Mouse (Mus musculus) lung, postnatal 4 days (tissue): ENCODE results near the gene 4921524J17Rik.

Experiments used
- DNase-seq, 2 experiments: peaks; one replicate each; pipeline ENCODE4 v3.0.0; 2021

Gene 4921524J17Rik

DNA sequence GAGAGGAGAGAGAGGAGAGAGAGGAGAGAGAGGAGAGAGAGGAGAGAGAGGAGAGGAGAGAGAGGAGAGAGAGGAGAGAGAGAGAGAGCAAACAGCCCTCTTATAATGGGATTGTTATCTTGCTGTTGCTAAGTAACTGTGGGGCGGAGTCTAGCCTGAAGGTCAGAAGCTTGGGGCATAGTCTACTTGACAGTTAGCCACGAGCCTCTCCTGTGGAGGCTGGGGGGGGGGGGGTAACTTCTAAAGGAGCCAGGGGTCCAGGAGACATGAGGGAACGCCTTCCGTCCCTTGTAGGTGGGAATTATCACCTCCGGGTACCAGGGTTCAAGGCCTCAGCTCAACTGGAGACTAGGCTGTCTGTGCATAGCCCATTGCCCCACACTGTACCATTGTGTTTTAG lies 3.1 kb upstream of the 4921524J17Rik start:
- DNase-seq: no peak

DNA sequence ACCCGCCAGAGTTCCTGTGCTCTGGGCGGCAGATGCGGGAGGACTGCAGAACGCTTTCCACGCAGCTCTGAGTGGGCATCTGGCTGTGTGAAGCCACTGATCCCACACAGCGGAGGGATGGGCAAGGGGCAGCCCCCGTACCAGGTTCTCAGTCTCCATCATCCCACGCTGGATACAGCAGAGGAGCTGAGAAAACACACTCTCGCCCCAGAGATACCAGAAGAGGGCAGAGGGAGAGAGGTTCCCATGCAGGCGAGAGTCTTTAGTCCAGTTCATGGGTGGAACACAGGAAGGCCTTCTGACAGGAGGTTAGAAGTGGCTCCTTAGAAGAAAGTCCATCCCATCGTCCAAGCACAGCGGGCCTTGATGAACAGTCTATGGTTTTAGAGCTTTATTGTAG lies 2.2 kb upstream of the 4921524J17Rik start:
- DNase-seq: no peak

DNA sequence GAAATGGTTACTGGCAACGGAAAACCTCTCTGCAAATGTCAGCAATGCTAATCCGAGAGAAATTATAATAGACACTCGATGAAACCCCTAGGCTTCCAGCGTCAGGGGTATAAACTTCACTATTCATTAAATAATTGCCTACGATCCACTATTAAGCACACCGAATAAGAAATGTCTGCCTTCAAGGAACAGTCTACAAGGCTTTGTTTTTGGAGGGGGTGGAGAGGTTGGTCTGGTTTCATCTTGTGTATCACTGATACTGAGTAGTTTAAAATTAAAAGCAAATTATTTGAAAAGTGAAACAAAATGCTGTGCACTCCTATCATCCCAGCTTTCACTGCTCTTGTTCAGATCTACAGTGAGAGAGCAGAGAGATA lies 372 bp upstream of the 4921524J17Rik start:
- DNase-seq: no peak

DNA sequence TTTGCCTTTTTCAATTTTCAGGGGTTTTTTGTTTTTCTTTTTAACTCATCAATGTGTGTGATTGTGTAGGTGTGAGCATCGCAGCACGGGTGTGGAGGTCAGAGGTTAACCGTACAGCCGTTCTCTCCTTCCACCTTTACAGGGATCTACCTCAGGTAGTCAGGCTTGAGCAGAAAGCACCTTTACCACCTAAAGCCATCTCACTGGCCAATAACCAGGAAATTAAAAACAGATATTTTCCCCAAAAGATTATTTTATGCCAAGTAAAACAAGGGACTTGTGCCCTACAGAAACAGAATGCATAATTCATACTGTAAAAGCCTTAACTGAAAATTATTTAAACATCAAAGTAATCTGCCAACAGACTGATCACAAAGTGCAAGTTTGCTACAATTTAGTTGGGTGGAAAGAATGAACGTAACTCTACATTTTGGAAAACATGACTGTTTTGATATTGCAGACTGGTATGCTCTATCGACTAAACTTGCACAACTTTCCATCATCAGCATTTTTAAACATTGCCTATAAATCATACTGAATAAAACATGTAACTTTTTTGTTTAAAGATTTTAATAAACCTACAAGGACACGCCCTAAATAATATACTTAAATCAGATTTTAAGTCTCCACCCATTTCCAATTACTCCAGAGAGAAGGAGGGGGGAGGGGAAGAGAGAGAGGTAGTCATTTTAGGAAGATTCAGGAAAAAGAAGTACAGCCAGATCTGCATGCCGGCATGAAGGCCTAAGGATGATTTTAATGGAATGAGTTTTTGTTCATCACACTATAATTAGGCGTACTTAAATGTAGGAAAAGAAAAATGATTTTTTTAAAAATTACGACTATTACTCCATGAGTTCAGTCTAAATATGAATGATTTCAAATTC lies 1.1 kb downstream of the 4921524J17Rik start:
- no peak for DNase-seq

DNA sequence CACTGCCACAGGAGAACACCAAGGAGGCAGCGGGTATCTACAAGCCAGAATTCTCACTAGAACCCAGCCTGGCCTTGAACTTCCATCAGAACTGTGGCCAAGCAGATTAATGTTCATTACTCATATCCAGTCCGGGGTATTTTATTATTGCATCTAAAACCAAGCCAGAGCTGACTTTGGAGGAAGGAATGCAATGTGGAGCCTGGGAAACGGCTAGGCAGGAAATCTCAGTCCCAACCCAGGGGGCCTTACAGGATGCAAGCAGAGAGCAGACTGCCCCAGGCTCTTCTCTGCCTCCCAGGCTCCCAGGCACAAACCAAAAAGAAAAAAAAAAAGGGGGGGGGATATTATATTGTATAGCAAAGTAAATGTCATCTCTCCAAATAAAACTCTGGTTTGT lies 1.8 kb downstream of the 4921524J17Rik start:
- peak; percentile 26 to 32 for DNase-seq

DNA sequence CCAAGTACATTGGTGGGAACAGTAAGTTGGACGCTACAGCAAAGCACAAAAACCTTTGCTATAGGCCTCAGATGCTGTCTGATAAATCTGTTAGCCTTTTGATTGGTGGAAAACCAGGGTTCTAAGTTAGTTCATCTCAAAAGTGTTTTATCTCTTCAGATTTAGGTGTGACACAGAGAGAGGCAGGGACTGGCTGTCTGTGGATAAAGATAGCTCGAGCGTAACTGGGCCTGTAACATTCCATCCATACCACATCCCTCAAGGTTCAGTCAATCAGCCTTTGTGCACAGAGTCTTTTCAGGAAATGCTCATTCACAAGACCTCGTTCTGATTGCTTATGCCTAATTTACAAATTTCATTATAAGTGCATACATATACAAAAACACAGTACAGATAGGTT lies 3.4 kb downstream of the 4921524J17Rik start:
- DNase-seq: no peak

DNA sequence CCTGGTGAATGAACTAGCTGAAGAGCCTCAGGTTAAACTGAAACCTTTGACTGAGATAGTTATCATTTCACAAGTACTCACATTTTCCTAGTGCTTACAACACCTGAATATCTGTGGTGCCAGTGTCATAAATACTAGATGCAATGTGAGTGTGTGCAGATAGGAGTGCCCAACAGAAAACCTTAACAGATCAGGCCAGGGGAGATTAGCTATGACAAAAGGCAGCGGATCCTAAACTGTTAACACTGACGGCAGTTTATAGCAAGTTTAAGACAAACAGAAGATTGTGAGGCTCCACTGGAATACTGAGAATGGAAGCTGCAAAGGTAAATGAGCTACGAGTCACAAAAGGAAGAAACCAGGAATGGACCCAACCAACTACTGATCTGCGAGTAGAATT lies 5.6 kb downstream of the 4921524J17Rik start:
- DNase-seq: no peak

DNA sequence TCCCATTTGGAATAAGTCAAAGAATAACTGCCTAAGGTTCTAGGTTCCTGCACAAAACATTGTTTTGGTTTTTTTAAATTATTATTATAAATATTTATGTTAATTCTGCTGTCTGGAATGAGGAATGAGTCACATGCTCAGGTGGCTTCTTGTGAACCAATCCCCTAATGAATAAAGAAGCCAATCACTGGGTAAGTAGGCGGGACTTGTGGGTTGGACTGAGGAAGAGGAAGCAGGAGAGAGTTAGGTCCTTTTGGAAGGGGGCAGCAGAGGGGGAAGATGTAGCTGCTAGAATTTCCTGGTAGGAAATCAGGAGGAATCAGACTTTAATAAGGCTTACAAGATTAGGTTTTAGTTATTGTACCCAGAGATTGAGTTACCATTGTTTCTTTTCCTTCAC lies 11.3 kb downstream of the 4921524J17Rik start:
- no peak for DNase-seq

DNA sequence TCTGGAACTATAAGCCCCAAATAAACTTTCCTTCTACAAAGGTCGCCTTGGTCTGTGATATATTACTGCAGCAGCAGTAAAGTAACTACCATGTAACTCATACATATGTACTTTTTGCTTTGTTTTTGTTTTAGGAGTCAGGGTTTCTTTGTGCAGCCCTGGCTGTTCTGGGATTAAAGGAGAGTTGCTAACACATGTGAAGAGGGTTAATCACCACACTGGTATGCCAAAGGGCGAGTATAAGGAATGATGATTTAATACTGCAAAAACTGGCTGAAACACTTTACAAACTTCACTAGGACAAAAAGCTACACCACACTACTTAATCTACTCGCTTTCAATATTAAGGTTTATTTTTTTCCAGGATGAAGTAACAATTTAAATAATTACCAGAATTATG lies 24.1 kb downstream of the 4921524J17Rik start:
- no peak for DNase-seq

DNA sequence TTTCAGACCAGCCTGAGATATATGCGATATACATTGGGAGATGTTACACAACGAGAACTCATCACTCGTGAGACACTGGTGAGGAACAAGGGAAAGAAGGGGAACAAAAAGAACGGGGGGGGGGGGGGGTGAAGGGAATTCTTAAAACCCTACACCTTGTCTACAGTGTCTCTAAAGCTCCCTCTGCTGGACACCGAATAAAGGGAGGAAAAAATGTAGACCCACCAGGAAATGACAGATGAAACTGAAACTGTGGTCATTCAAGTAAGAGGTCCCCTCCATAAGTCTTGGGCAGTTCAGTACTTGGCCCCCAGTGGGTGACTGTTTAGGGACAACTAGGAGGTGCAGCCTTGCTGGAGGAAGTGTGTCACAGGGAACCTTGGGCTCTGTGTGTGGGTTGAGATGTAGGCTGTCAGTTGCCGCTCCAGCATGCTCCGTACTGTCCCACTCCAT lies 24.6 kb downstream of the 4921524J17Rik start:
- DNase-seq: peak in 1 of 2 experiments; percentile 51

DNA sequence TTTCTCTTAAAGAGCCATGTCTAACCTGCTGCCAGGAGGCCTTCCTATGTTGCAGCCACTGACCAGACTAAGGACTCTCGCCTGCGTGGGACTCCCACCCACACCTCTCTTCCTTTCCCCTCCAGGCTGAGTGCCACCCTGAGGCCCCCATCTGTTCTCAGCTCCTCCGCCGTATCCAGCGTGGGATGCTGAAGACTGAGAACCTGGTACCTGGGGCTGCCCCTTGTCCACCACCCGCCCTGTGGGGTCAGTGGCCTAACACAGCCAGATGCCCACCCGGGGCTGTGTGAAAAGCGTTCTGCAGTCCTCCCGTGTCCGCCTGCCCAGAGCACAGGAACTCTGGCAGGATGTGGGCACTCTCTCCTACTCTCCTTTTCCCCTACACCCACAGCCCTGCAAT lies 26.7 kb downstream of the 4921524J17Rik start:
- DNase-seq: no peak

DNA sequence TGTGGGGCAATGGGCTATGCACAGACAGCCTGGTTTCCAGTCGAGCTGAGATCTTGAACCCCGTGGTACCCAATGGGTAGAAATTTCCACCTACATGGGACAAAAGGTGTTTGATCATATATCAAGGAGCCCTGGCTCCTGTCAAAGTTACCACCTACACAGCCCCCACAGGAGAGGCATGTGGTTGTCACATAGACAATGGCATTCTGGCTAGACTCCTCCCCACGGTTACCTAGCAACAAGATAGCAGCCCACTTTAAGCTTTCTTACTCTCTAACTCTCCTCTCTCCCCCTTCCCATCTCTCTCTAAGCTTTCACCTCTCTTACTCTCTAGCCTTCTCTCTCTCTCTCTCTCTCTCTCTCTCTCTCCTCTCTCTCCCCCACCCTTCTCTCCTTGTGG lies 27.2 kb downstream of the 4921524J17Rik start:
- no peak for DNase-seq

DNA sequence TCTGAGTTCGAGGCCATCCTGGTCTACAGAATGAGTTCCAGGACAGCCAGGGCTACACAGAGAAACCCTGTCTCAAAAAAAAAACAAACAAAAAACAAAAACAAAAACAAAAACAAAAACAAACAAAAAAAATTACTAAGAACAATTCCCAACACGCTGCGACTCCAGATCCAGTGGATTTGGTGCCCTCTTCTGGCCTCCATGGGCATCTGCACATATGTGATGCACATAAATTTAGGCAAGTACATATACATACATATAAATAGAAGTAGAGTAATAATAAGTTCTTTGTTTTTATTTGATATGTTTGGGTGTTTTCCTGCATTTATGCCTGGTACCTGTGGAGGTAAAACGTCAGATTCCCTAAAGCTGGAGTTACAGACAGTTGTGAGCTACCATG lies 34.1 kb downstream of the 4921524J17Rik start:
- no peak for DNase-seq

DNA sequence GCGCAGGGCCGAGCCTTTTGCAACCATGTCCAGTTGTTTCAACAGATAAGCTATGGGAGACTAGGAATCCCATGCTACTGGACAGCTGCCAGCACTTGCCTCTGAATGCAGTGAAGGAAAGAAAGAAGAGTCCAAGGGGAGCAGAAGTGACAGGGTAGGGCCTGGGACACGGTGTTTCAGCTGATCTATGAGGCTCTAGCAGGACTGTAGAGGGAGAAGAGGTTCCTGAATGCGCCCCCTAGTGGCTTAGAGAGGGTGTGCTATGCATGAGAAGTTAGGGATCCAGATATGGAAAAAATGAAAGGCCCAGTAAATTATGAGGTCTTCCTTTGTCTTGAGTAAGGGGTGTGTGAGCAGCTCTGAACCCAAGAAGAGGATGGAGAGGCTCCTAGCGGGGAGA lies 35.1 kb downstream of the 4921524J17Rik start:
- peak; percentile 31 to 66 for DNase-seq

DNA sequence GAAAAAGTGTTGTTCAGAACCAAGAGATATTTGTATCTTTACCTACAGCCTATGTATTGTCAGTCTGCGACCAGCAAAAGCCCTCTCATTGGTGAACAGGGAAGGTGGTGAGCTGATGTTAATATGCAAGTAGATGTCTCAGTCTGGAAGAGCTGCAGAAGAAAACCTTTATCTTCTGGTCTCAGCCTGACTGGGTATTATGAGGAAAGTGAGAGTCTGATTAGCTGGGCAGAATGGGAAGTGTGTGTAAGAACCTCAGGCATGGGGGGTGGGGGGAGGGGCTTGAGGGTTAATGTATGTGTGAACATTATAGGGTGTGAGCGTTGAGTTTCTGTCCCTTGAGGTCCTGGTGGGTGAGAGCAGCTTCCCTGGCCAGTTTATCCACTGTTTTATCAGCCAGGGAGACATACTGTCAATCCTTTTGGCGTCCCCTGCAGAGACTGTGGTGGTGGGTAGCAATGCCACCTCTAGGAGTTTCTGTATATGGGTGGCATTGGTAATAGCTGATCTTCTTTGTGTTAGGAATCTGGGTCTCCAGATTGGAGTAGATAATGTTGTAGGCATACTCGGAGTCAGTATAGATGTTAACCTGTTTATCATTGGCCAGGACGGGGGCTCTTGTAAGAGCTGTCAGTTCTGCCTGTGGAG lies 36.1 kb downstream of the 4921524J17Rik start:
- DNase-seq: no peak

DNA sequence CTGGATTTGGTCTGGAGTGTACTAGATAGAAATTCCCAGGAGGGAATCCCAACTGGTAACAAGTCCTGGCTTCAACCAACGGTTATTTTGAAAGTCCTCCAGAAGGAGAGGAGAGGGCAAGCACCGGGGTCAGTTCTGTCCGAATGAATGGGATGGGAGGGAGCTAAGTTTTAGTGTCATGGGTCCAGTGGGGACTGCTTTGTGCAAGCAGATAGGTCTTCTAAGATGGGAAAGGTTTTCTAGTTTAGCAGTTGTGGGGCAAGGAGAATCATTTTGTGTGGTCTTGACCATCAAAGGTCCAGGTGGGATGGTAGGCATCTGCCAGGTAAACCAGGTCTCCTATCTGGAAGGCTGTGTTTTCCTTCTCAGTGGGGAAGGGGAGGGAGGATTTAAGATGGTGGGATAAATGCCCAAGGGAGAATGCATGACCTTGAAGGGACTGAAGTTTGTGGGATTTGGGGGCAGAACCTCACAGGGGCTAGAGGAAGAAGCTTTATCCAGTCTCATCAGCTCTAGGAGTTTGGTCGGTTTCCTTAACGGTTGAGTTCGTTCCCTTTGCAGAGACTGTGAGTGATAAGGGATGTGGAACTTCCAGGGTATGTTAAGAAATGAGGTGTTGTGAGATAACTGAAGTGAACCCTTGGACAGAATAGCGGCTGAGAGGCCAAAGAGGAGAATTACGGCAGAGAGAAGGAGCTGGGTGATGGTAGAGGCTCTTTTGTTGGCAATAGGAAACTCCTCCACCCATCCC lies 36.8 kb downstream of the 4921524J17Rik start:
- no peak for DNase-seq

DNA sequence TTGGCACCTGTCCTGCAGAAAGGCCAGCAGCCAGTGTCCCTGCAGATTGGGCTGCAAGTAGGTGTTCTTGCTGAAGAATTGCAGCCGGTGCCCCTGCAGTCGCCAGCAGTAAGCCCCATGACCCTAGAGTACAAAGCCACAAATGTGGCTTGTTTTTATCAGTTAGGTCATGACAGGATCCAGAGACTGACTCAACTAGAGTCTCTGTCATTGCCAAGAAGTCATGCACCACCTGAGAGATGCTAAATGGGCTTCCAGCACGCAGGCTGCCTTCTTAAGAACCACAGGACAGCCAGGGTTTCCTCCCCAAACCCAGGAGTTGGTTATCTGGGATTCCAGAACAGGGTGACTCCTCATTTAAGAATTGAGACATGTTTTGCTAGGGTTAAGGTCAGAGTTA lies 37.6 kb downstream of the 4921524J17Rik start:
- no peak for DNase-seq

DNA sequence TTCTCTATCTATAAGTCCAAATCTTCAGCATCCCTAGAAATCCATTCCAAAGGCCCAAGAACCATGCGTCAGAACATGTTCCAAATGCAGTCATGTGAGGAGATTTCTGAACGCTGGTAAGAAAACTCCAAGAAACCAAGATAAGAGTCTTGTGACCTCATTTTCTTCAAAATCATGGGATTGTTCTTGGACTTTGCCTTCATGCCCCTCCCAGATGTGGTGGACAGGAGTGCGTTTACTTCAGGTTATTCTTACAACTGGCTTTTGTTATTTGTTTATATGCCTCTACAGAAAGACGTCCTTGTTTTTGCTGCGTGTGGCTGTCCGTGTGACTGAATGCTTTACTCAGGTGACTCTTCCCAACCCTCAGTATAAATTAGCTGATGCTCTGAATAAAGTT lies 39.4 kb downstream of the 4921524J17Rik start:
- no peak for DNase-seq

DNA sequence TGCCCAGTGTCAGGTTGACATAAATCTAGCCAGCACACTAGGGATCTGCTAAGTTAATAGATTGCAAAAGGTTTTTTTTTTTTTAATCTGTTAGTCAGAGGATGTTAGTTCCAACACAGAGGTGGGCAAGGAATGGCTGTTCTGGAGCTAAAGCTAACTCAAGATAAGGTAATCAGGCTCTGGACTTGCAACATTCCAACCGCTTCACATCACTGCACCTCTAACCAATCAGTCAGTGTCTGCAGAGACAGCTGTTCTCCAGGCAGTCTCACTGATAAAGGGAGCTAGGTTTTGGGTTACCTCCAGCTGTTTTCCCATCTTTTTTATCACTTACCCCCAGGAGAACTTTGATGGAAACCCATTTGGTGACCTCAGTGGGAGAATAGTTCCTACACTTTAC lies 41.2 kb downstream of the 4921524J17Rik start:
- DNase-seq: no peak

DNA sequence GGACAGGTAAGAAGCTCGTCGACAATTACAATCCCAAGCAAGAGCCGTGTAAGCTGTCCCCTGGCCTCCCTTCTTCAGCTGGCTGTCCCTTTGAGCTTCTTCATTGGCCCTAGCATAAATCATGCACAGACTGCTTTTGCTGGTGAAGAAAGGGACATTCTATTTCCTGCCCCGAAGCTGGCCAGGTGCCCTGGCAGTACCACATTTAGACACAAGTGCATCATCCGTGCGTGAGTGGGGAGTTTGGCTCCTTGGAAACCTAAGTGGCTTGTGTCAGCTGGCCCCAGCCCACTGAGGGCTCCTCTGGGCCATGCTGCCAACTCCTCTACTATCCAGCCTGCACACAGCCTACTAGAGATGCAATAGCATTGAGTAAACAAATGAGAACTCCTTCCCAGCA lies 46.4 kb downstream of the 4921524J17Rik start, which contains the start of gene Mylk3:
Gene Mylk3 (minus strand): TSS at position 141 of the 400 bp plus-strand sequence.
- DNase-seq: no peak

DNA sequence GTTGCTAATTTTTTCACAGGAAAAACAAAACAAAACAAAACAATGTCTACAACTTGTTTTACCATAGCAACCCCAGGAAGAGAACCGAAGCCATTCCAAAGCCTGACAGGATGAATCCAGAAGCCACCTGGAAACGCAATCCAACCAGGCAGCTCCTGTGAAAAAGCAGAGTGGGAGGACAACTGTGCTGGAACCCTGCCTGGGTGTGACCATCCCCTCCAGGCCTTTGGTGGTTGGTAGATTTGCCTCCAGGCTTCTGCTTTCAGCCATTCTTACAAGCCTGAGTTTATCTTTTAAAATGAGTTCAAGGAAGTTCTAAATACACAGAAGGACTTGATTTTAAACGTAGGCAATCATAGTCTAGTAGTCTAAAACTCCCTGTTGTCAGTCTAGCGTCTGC lies 50.7 kb downstream of the 4921524J17Rik start:
- no peak for DNase-seq

DNA sequence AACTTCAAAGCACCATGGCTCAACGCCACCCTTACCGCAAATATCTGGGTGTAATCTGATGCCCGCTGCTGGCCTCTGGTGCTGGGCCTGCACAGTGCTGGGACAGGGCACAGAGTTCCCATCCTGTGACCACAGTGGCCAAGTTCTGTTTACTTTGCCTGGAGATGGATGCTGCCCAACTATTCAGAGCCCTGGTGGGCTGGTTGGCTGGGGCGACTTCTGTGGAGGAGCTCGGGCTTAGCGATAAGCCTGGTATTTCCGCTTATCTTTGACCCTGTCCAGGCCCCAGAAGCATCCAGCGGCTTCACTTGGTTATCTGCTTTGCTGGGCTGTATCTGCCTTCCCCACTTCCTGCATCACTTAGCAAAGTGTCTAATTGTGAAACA lies 51.8 kb downstream of the 4921524J17Rik start:
- DNase-seq: peak; percentile 47 to 76

DNA sequence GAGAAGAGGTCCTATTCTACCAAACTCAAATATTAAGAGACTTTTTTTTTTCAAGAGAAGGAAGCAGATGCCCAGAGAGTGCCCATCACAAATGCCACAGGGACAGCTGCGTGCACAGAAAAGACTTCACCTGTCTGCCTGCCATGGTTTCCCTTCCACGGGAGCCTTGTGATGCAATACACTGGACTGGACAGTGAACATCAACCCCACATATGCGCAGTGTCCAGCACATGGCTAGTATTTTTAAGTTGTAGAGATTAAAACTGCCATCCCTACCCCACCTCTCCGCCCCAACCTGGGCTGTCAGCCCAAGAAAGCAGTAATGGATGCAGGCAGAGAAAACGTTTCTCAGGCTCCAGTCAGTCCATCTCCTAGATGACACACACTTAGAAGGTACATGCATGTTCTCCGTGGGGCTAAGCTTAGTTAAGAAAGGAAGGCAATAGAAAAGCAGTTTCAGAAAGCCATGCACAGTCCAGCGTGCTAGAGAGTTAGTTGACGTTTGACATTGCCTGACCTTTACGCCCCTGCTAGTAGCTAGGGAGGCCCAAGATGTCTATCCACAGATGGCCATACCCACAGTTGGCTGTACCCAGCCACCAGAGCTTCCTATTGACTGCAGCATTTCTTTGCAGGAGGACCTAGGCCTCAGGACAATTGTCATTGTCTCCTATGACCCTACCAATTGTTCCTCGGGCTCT lies 52.4 kb downstream of the 4921524J17Rik start:
- DNase-seq: no peak
